Mouse (Mus musculus) limb, embryonic 11.5 days (tissue): ENCODE data around the gene Eif5a. TPM values are rescaled to one million over a fixed set of nuclear protein-coding genes. Genes with fewer than 3 reads are reported as not detected.
"Not testable (repeated sequence)": the region's sequence is repeated elsewhere in the genome, so short reads cannot be mapped to it uniquely, and the experiment has no call there.

Source experiments
- ATAC-seq: fragments of 200-750 bp; cut with Nextera tagmentation; 2 replicates; pipeline ENCODE4 v1.8.0; 2017; ENCODE audit warnings: low read depth; ENCODE audit not compliant: insufficient number of reproducible peaks, low FRiP score, low TSS enrichment
- DNase-seq: peaks from one replicate; pipeline ENCODE4 v3.0.0-alpha.2; 2015; ENCODE audit warnings: low spot score
- H3K27ac ChIP-seq: fragments of 300-500 bp; sonication (generic); replicated peaks from 2 replicates; pipeline ENCODE4 v1.5.1; 2014; ENCODE audit warnings: low read depth, mild to moderate bottlenecking, low read length
- H3K27me3 ChIP-seq: fragments of 300-500 bp; sonication (generic); 2 replicates; pipeline ENCODE4 v1.6.1; 2014; ENCODE audit warnings: mild to moderate bottlenecking, low read length, mixed read lengths; ENCODE audit not compliant: control insufficient read depth, insufficient read depth
- H3K36me3 ChIP-seq: fragments of 300-500 bp; sonication (generic); 2 replicates; pipeline ENCODE4 v1.6.1; 2014; ENCODE audit warnings: mild to moderate bottlenecking, low read length, moderate library complexity, mixed read lengths; ENCODE audit not compliant: control insufficient read depth, insufficient read depth
- H3K4me1 ChIP-seq: fragments of 300-500 bp; sonication (generic); 2 replicates; pipeline ENCODE4 v1.6.1; 2014; ENCODE audit warnings: low read length, mixed read lengths; ENCODE audit not compliant: control insufficient read depth, insufficient read depth
- H3K4me2 ChIP-seq: fragments of 300-500 bp; sonication (generic); 2 replicates; pipeline ENCODE4 v1.6.1; 2014; ENCODE audit warnings: low read depth, mild to moderate bottlenecking, moderate library complexity; ENCODE audit not compliant: severe bottlenecking
- H3K4me3 ChIP-seq: fragments of 300-500 bp; sonication (generic); 2 replicates; pipeline ENCODE4 v1.5.1; 2014; ENCODE audit warnings: low read depth, low read length
- H3K9ac ChIP-seq: fragments of 300-500 bp; sonication (generic); 2 replicates; pipeline ENCODE4 v1.6.1; 2014; ENCODE audit warnings: mild to moderate bottlenecking, low read length
- H3K9me3 ChIP-seq: fragments of 300-500 bp; sonication (generic); 2 replicates; pipeline ENCODE4 v1.6.1; 2016; ENCODE audit warnings: low read length; ENCODE audit not compliant: control insufficient read depth
- WGBS: fragments of 180-500 bp; shearing (Covaris S2); extraction: QIAGEN DNeasy Blood & Tissue Kit; methylation state at CpG from one replicate; pipeline ENCODE4 v1.1.7; 2014; 5-methylcytosine and 5-hydroxymethylcytosine counted together
- polyA plus RNA-seq: library from polyadenylated mRNA; unstranded; fragments of >200 nt; fragmentation: Nextera tagmentation; extraction: Ambion mirVana; gene quantifications from 2 replicates; pipeline ENCODE4 v1.2.1, GENCODE M21; 2014

Eif5a gene
- polyA plus RNA-seq, 1 experiment from 2014 or later: 2,370 TPM

DNA sequence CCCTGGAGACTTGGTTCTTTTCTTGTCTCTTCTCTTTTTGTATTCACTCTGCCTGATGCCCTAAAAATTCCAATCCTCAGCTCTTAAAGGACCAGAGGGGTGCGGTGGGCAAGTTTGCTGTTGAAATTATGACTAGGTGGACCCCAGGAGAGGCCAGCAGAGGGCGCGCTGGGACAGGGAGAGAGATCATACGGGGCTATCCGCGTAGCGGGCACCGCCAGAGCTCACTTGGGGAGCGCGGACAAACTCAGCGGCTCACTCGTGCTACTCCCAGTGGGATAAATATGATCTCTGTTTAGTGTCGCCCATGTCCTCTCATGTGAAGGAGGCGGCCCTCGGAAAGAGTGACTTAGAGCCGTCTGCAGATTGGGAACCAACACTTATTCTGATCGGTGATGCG, 12.4 kb upstream of the Eif5a start:
- H3K4me2 ChIP-seq: peak overlapping the region; percentile 34
- WGBS: under 1% methylated on average over 18 of the region's 18 CpGs
- peaks cover 30% of the 10 kb centered on the region for H3K4me1 ChIP-seq
- H3K4me3 ChIP-seq: peak overlapping the region; percentile 3; the same call in 1 of the 2 replicates
- no peaks in the 10 kb centered on the region for H3K9me3 ChIP-seq
- no peaks in the 10 kb centered on the region for H3K36me3 ChIP-seq
- no peak overlapping the region for H3K27ac ChIP-seq
- ATAC-seq: no peak
- H3K27me3 ChIP-seq: peaks cover 8% of the 10 kb centered on the region
- H3K9ac ChIP-seq: peak overlapping the region; percentile 27; the same call in 1 of the 2 replicates
- peak; percentile 99 for DNase-seq

DNA sequence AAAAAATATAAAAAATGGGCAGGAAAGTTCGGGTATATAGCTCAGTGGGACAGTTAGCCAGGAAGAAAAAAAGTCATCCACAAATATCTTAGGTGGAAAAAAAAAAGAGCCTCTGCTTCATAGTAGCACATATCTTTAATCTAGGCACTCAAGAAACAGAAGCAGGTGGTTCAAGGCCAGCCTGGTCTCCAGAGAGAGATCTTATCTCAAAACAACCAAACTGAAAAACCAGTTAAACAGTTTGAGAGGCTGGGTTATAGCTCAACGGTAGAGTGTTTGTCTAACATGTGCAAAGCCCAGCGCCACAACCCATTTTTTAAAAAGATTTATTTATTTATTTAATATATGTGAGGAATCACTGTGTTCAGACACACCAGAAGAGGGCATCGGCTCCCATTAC, 11.3 kb upstream of the Eif5a start:
- Histone ChIP-seq H3K4me3 (no peak overlapping the region), H3K4me2 (no peak overlapping the region), H3K36me3 (no peaks in the 10 kb centered on the region), H3K27me3 (peaks cover 8% of the 10 kb centered on the region), H3K27ac (no peak overlapping the region), H3K9me3 (no peaks in the 10 kb centered on the region), H3K9ac (no peak overlapping the region), H3K4me1 (peaks cover 22% of the 10 kb centered on the region)
- no peak for DNase-seq
- 82% methylated on average over 4 of the region's 4 CpGs for WGBS
- ATAC-seq: no peak

DNA sequence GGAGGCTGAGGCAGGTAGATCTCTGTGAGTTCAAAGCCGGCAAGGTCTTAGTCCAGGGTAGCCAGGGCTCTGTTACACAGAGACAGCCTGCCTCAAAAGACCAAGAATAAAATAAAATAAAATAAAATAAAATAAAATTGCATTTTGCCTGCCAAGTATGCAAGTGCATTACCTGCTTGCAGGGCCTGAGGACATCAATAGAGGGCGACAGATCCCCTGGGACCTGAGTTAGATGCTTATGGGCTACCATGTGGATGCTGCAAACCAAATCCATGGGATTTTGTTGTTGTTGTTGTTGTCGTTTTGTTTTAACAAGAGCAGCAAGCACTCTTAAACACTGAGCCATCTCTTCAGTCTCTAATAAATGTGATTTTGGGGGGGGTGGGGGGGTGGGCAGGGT, 10.5 kb upstream of the Eif5a start:
- Histone ChIP-seq H3K27ac (no peak overlapping the region), H3K4me2 (no peak overlapping the region), H3K4me1 (peaks cover 20% of the 10 kb centered on the region), H3K36me3 (no peaks in the 10 kb centered on the region), H3K9me3 (no peaks in the 10 kb centered on the region), H3K27me3 (peaks cover 4% of the 10 kb centered on the region; the same call in 1 of the 2 replicates), H3K4me3 (no peak overlapping the region), H3K9ac (no peak overlapping the region)
- WGBS: 37% methylated on average over 3 of the region's 3 CpGs
- ATAC-seq (no peak), DNase-seq (no peak)

DNA sequence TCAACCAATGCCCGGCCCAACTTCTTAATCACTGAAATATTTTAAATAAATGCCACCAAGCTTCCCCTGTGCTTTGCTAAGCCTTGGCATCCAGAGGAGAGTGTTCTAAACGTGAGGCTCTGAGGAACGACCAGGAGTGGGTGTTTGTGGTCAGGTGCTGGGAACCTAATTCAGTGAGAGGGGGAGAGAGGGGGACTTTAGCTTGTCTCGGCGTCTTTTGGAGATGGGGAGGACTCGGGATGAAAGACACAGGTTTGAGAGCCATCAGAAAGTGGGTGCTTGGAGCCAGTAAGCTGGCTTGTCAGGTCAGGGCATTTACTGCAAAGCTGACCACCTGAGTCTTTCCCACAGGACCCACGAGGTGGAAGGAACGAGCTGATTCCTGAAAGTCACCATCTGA, 10.0 kb upstream of the Eif5a start:
- Histone ChIP-seq H3K36me3 (no peaks in the 10 kb centered on the region), H3K4me2 (no peak overlapping the region), H3K9ac (no peak overlapping the region), H3K4me3 (no peak overlapping the region), H3K9me3 (no peaks in the 10 kb centered on the region), H3K4me1 (peaks cover 16% of the 10 kb centered on the region), H3K27ac (no peak overlapping the region), H3K27me3 (peaks cover 1% of the 10 kb centered on the region; the same call in 1 of the 2 replicates)
- ATAC-seq (no peak), DNase-seq (no peak)
- WGBS: 77% methylated on average over 8 of the region's 8 CpGs

DNA sequence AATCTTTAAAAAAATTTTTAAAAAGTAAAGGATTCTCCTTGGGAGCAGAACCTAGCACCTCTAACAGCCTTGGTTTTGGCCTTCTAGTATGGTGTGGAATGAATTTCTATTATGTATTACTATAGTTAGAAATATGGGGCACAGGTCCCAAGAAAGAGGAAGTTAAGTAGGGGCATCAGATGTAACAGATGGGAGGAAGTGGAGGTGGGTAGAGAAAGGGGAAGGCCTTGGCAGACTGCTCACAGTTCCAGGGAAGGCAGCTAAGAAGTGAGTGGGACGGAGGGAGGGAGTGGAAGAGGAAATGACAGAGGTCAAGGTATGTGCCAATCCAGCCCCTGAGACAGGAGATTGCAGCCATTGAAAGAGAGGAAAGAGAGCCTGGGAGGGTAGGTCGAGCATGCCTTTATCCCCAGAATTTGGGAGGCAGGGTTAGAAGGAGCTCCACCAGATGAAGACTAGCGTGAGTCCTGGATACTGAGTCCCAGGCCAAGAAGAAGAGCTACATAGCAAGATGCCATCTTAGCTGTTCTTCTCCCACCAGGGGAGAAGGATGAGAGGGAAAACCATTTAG, 9.3 kb upstream of the Eif5a start:
- H3K27ac ChIP-seq: no peak overlapping the region
- H3K4me2 ChIP-seq: no peak overlapping the region
- 77% methylated on average over 3 of the region's 3 CpGs for WGBS
- H3K9ac ChIP-seq: no peak overlapping the region
- no peaks in the 10 kb centered on the region for H3K9me3 ChIP-seq
- no peaks in the 10 kb centered on the region for H3K27me3 ChIP-seq
- peaks cover 9% of the 10 kb centered on the region; the same call in 1 of the 2 replicates for H3K4me1 ChIP-seq
- ATAC-seq (no peak), DNase-seq (no peak)
- no peak overlapping the region for H3K4me3 ChIP-seq
- H3K36me3 ChIP-seq: no peaks in the 10 kb centered on the region

DNA sequence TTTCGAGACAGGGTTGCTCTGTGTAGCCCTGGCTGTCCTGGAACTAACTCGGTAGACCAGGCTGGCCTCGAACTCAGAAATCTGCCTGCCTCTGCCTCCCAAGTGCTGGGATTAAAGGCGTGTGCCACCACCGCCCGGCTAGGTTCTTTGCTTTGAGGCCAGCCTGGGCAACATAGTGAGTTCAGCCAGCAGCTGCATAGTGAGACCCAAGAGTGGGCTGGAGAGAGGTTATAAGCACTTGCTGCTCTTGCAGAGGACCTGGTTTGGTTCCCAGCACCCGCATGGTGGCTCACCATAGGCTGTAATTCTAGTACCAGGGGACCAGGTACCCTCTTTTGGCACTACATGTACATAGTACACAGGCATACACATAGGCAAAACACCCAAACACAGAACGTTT, 8.4 kb upstream of the Eif5a start:
- H3K4me1 ChIP-seq, DNase-seq, H3K9ac ChIP-seq, H3K36me3 ChIP-seq, ATAC-seq, H3K9me3 ChIP-seq, H3K4me2 ChIP-seq, H3K4me3 ChIP-seq, H3K27me3 ChIP-seq, H3K27ac ChIP-seq: not testable (repeated sequence)
- WGBS: 89% methylated on average over 8 of the region's 8 CpGs

DNA sequence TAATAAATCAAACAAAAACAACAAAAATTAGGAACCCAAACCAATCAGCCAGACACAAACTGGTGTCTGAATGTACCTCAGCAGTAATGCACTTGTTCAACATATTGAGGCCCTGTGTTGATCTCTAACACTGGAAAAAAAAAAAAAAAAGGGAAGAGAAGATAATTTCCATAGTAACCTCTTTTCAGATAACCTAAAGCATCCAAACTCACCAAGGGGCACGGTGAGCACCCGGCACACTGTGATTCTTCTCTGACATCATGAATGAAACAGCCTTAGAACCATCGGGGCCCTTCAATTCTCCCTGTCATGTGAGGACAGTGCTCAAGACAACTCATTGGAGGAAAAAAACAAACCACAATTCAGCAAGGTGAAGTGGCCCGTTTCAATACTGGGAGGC, 8.0 kb upstream of the Eif5a start:
- no peak overlapping the region for H3K27ac ChIP-seq
- DNase-seq (no peak), ATAC-seq (no peak)
- H3K4me2 ChIP-seq: no peak overlapping the region
- no peaks in the 10 kb centered on the region for H3K36me3 ChIP-seq
- H3K4me1 ChIP-seq: no peaks in the 10 kb centered on the region
- no peaks in the 10 kb centered on the region for H3K27me3 ChIP-seq
- 86% methylated on average over 4 of the region's 4 CpGs for WGBS
- no peaks in the 10 kb centered on the region for H3K9me3 ChIP-seq
- no peak overlapping the region for H3K9ac ChIP-seq
- no peak overlapping the region for H3K4me3 ChIP-seq

DNA sequence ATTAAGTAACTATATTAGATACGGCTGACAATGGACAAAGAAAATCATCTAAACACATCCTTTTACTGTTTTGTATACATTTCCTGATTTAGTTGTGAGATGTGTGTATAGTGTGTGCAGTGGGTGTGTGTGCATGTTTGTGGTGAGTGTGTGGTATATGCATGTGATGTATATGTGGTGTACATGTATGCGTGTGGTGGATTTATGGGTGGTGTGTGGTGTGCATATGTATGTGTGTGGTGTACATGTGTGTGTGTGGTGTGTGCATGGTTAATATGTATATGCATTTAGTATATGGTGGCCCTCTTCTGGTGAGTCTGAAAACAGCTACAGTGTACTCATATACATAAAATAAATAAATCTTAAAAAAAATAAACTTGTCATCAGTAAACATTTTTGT, 5.7 kb upstream of the Eif5a start:
- Histone ChIP-seq H3K27me3 (no peaks in the 10 kb centered on the region), H3K4me3 (no peak overlapping the region), H3K9me3 (no peaks in the 10 kb centered on the region), H3K27ac (no peak overlapping the region), H3K4me2 (no peak overlapping the region), H3K9ac (no peak overlapping the region), H3K4me1 (no peaks in the 10 kb centered on the region), H3K36me3 (no peaks in the 10 kb centered on the region)
- DNase-seq (no peak), ATAC-seq (no peak)
- 96% methylated on average over 2 of the region's 2 CpGs for WGBS

DNA sequence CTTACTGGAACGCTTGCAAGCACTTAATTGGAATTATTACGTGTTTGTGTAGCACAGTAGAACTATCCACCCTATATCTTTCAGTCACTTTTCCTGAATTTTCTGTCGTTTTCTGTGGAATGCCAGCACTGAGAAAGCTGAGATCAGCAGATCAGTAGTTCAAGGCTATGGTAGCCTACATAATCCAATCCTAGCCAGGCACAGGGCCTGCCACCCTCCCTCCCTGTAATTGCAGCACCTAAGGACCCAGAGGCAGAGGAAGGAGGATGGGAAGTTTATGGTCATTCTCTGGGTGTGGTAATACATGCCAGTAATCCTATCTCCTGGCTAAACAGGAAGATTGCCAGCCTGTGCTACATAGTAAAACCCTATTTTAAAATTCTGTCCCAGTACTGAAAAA, 1.0 kb upstream of the Eif5a start:
- H3K4me2 ChIP-seq: no peak overlapping the region

More for the DNA sequence above, 1.0 kb upstream of the Eif5a start:
- ATAC-seq (no peak), DNase-seq (no peak)
- Histone ChIP-seq H3K4me3 (no peak overlapping the region), H3K27me3 (no peaks in the 10 kb centered on the region), H3K9me3 (no peaks in the 10 kb centered on the region), H3K36me3 (peaks cover 8% of the 10 kb centered on the region; the same call in 1 of the 2 replicates), H3K9ac (no peak overlapping the region), H3K27ac (no peak overlapping the region), H3K4me1 (peaks cover 5% of the 10 kb centered on the region)
- WGBS: 69% methylated on average over 3 of the region's 3 CpGs
